Mouse (Mus musculus): Measurements from ENCODE around the gene Ak9.

Ak9 gene

DNA sequence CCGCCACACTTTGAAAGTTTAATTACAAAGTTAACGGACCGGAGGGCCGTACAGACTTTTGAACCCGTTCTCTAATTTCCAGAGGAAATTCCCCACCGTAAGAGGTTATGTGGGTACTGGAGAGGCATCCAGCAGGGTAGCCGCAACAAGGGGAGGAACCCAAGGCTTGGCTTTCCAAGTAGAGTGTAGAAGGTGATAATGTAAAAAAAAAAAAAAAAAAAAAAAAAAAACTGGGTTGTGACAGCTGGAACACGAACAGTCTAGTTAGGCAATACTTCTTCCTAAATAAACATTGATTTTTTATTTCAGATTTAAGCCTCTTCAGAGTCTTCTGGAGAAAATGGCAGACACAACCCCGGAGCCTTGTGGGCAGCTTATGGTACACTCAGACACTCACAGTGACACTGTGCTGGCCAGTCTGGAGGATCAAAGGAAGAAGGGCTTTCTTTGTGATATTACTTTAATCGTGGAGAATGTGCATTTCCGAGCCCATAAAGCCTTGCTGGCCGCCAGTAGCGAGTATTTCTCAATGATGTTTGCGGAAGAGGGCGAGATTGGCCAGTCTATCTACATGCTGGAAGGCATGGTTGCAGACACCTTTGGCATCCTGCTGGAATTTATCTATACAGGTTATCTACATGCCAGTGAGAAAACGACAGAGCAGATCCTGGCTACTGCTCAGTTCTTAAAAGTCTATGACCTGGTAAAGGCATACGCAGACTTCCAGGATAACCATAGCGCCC, 147.2 kb downstream of the Ak9 start:
- DNase-seq (ENCODE audit: low spot score in 2 of 2), result no peak

DNA sequence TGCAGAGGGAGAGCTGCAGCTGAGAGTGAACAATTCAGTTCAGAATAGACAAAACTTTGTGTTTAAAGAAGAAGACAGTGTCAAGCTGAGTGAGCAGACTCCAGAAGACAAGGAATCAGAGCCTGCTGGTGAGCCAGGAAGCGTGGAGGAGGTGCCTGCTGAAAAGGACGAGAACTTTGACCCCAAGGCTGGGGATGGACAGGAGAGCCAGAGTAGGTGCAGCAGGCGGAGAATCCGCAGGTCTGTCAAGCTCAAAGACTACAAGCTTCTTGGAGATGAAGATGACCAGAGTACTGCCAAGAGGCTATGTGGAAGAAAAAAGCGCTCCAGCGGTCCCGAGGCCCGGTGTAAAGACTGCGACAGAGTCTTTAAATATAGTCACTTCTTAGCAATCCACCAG, 147.9 kb downstream of the Ak9 start:
- DNase-seq (ENCODE audit: low spot score in 2 of 2), result no peak

- DNase-seq (ENCODE audit: low spot score in 2 of 2), result no peak
Observed at GRCm38 (mm10) chr10:41452791-41453190, 149.0 kb downstream of the Ak9 start.

DNA sequence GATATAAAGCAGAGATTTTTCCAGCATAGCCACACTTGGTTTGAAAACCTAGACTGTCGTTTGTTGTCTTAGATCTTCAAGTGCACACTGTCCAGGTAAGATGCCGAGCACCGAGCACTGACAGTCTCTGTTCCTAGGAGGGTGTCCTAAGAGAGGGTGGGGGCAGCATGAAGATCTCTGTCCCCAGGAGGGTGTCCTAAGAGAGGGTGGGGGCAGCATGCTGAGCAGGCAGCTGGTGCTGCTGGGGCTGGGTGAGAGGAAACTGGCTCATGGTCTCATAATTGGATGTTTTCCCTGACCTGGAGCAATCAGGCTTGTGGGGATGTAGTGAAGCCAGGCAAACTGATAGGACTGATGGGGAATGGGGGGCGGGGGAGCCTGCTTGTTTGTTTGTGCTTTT, 156.2 kb downstream of the Ak9 start:
- DNase-seq (ENCODE audit: low spot score in 2 of 2), result no peak

DNA sequence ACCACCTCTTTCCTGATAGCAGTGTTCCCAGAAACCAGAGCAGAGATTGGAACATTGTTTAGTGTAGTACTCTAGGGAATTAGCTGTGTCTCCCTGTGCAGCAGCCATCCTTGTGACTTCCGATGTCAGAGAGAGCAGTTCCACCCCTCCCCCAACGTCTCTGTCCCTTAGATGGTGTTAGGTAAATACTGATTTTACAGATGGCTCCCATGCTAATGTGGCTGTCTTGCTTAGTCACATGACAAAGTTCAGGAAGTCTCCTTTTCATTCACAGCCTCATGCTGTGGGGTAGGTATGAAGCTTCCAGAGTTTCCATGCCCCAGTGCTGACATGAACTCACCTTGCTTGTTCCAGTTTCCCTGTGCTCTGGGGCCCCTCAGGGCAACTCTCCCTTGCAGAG, 156.7 kb downstream of the Ak9 start:
- no peak for DNase-seq (ENCODE audit: low spot score in 2 of 2)

DNA sequence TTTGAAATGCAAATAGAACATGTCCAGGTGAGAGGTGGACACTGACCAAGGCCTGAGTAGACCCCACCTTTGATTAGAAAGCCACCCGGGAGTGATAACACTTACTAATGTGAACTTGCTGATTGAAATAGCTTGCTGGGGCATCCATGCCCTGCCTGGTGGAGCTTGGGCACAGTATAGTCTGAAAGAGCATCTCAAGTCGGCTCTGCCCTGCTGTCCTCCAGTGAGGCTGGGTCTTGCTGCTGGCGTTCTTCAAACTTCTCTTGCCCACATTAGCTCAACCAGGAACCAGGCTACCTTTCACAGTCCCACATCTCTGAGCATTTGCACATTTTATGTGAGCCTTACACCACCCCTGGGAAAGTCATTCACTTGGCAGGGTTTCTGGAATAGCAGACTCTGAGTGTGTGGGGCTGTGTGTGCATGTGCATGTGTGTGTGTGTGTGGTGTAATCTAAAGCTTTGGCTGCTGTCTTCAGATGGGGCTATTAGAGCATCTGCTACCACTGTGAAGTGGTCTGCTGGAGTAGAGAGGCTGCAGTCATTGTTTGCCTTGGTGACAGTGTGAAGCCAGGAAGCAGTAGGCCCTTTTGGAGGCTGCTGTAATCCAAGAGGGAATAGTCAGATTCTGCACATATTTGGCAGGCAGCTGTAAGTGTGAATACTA, 157.4 kb downstream of the Ak9 start:
- no peak for DNase-seq (ENCODE audit: low spot score in 2 of 2)

DNA sequence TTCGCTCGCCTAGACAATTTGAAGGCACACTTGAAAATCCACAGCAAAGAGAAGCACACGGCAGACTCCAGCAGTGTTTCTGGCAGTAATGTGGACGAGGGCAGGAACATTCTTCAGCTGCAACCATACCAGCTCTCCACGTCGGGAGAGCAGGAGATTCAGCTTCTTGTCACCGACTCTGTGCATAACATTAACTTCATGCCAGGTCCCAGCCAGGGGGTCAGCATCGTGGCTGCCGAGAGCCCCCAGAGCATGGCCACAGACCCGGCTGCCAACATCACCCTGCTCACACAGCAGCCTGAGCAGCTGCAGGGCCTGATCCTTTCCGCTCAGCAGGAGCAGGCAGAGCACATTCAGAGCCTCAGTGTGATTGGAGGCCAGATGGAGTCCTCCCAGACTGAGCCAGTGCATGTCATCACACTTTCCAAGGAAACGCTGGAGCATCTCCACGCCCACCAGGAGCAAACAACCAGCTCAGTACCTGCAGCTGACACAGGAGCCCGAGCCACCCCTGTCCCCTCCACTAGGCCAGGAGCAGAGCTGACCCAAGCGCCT, 160.7 kb downstream of the Ak9 start:
- DNase-seq (ENCODE audit: low spot score in 2 of 2), result no peak

GRCm38 (mm10) chr10:41467325-41467724, 163.5 kb downstream of the Ak9 start:
- no peak for DNase-seq (ENCODE audit: low spot score in 2 of 2)

GRCm38 (mm10) chr10:41470693-41471092, 166.9 kb downstream of the Ak9 start:
- DNase-seq (ENCODE audit: low spot score in 2 of 2), result no peak

GRCm38 (mm10) chr10:41472534-41472933, 168.8 kb downstream of the Ak9 start:
- no peak for DNase-seq (ENCODE audit: low spot score in 2 of 2)

DNA sequence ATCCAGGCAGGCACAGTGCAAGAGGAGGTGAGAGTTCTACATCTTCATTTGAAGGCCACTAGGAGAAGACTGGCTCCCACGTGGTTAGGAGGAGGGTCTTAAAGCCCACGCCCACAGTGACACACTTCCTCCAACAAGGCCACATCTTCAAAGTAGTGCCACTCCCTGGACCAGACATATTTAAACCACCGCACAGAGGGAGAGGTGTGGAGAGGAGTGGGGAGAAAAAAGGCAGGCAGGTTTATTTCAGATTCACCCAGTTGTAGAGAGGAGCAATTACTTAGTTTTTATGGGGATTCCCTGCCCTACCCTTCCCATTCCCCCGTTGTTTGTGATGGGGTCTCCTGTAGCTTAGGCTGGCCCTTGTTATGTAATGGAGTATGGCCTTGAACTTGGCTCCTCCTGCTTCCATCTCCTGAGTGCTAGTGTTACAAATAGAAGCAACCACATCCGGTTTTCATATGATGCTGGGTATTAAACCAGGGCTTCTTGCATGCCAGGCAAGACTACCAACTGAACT, 169.2 kb downstream of the Ak9 start:
- no peak for DNase-seq (ENCODE audit: low spot score in 2 of 2)

- DNase-seq (ENCODE audit: low spot score in 2 of 2), result no peak
Observed at GRCm38 (mm10) chr10:41473782-41474468, 170.1 kb downstream of the Ak9 start.

GRCm38 (mm10) chr10:41474981-41475391, 171.2 kb downstream of the Ak9 start:
- no peak for DNase-seq (ENCODE audit: low spot score in 2 of 2)

DNA sequence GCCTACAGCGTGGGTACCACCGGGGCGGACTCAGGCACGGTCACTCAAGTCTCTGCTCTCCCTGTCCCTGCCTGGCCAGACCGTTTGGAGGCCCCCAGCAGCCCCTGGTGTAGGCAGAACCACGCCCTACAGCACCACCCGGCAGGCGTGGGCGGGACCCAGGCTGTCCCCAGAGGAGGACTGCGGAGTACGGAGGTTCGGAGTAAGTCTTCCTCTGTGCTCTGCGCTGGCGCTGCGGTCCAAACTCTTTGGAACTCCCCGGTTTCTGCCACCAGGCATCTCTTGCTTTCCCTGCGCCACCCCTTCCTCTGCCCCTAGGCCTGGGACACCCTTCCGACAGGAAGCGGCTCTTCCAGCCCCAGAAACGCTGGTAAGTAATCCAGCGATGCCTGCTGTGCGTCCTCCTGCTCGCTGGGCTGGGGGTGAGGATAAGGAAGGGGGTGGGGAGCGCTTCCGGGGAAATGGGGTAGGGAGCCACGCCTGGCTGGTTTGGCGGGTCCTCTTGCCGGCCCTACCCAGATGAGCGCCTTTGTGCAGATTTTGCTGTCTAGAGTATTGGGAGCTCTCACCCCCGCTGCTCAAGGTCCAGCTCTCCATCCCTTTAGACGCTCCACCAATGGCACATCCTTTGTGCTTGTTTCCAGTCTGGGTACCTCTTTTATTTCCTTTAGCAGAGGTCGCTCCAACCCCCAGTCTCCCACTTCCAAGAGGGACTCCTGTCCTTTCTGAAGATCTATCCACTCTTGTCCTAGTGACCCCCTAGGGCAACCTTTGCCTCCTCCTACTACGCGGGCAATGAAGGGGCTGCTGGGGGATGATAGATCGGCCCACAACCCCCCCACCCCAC, 172.6 kb downstream of the Ak9 start, which contains the start of gene Mical1:
Mical1 (plus strand) TSS at position 144 of the 847 bp plus-strand sequence.
- peak; percentile 34 to 57 for DNase-seq (ENCODE audit: low spot score in 2 of 2)

- no peak for DNase-seq (ENCODE audit: low spot score in 2 of 2)
Observed at GRCm38 (mm10) chr10:41477018-41477277, 173.2 kb downstream of the Ak9 start.

DNA sequence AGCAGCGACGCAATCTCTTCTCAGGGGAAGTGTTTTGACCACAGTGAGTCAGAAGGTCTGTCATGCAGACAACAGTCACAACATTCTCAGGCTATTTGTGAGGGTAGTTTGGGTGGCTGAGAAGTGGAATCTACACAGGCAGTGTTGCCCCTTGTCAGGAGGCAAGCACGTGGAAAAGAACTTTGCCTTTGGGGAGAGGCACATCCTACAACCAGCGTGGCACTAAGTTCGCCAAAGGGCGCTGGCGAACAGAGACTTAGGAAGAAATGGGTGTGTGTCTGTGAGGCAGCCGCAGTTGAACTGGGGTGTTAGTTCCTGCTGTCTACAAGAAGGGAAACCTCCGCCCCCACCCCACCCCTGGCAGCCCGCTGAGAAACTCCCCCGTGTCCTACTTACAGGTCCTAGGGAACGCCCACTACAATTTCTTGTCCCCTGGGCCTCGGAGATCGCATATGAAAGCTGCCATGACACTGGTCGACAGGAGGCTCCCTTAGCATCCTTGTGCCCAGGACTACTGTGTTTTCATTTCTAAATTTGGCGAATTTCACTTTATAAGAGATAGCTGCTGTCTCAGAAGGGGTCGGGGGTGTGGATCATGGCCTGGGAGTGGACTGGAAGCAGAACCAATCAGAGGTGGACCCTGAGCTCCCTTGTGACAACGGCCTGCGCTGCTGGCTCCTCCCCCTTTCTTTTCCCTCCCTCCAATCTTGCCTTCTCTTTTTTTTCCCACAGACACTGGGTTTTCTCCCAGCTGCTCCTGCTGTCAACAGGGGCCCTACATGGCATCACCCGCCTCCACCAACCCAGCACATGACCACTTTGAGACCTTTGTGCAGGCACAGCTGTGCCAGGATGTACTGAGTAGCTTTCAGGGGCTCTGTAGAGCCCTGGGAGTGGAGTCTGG, 173.8 kb downstream of the Ak9 start:
- peak; percentile 33 to 59 for DNase-seq (ENCODE audit: low spot score in 2 of 2)

GRCm38 (mm10) chr10:41479961-41480360, 176.2 kb downstream of the Ak9 start:
- no peak for DNase-seq (ENCODE audit: low spot score in 2 of 2)

GRCm38 (mm10) chr10:41480938-41481880, 177.4 kb downstream of the Ak9 start:
- DNase-seq (ENCODE audit: low spot score in 2 of 2), result no peak

DNA sequence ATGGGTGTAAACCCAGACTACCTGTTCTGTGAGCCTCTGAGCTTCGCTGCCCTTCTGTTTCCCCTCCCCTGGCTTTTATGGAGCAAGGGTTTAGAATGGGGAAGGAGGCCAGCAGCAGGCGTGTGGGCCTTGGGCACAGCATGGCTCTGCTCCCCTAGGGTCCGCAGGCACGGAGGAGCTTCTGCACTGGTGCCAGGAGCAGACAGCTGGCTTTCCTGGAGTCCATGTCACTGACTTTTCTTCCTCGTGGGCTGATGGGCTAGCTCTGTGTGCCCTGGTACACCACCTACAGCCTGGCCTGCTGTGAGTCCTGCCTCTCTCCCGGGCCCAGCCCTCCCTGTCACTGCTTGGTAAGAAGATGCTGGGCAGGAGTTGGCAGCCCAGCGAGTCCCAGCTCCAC, 178.7 kb downstream of the Ak9 start:
- no peak for DNase-seq (ENCODE audit: low spot score in 2 of 2)

Data from right cerebral cortex, adult 2 months (tissue).